Mouse (Mus musculus) ES-Bruce4 (cell line): ENCODE results near the gene Kif26b. TPM values are rescaled to one million over a fixed set of nuclear protein-coding genes. Genes with fewer than 3 reads are reported as not detected.

ENCODE experiments used
- H3K27ac ChIP-seq: 2 replicates; pipeline ENCODE4 v1.5.1; 2012; ENCODE audit warnings: low read length, inconsistent platforms; ENCODE audit not compliant: insufficient read depth
- H3K27me3 ChIP-seq: 2 replicates; pipeline ENCODE4 v1.6.1; 2012; ENCODE audit warnings: mild to moderate bottlenecking, low read length, inconsistent platforms; ENCODE audit not compliant: control insufficient read depth, poor library complexity, insufficient read depth, severe bottlenecking
- H3K36me3 ChIP-seq: 2 replicates; pipeline ENCODE4 v1.6.1; 2012; ENCODE audit warnings: inconsistent platforms, mild to moderate bottlenecking, low read length, moderate library complexity; ENCODE audit not compliant: control insufficient read depth, poor library complexity, insufficient read depth, severe bottlenecking
- H3K4me1 ChIP-seq: one replicate; pipeline ENCODE4 v1.8.1; 2011; ENCODE audit warnings: low read length; ENCODE audit not compliant: control insufficient read depth, insufficient read depth
- H3K4me3 ChIP-seq: 2 replicates; pipeline ENCODE4 v1.5.1; 2011; ENCODE audit warnings: low read depth, mild to moderate bottlenecking, low read length
- H3K9ac ChIP-seq: 2 replicates; pipeline ENCODE4 v1.6.1; 2012; ENCODE audit warnings: low read depth, mild to moderate bottlenecking, inconsistent platforms; ENCODE audit not compliant: poor library complexity, severe bottlenecking
- H3K9me3 ChIP-seq: replicated peaks from 2 replicates; pipeline ENCODE4 v1.6.1; 2012; ENCODE audit warnings: mild to moderate bottlenecking, low read length, inconsistent platforms; ENCODE audit not compliant: control insufficient read depth, poor library complexity, insufficient read depth, severe bottlenecking
- CTCF ChIP-seq: IDR thresholded peaks from one replicate; pipeline ENCODE4 v1.8.1; 2011; ENCODE audit warnings: low read depth, low read length
- EP300 ChIP-seq: IDR thresholded peaks from 2 replicates; pipeline ENCODE4 v1.6.1; 2011; ENCODE audit warnings: low read depth, low read length; ENCODE audit not compliant: insufficient read depth
- POLR2A ChIP-seq: IDR thresholded peaks from one replicate; pipeline ENCODE4 v1.8.1; 2011; ENCODE audit warnings: low read length; ENCODE audit not compliant: insufficient read depth
- polyA plus RNA-seq: library from polyadenylated mRNA; stranded (reverse); fragments of >200 nt; gene quantifications from 2 replicates; pipeline ENCODE4 v1.2.4, GENCODE M21; 2011; ENCODE audit warnings: low read depth; ENCODE audit not compliant: missing spikeins, insufficient read depth, insufficient read length

Kif26b gene
- polyA plus RNA-seq, 1 experiment: 0.31 TPM

DNA sequence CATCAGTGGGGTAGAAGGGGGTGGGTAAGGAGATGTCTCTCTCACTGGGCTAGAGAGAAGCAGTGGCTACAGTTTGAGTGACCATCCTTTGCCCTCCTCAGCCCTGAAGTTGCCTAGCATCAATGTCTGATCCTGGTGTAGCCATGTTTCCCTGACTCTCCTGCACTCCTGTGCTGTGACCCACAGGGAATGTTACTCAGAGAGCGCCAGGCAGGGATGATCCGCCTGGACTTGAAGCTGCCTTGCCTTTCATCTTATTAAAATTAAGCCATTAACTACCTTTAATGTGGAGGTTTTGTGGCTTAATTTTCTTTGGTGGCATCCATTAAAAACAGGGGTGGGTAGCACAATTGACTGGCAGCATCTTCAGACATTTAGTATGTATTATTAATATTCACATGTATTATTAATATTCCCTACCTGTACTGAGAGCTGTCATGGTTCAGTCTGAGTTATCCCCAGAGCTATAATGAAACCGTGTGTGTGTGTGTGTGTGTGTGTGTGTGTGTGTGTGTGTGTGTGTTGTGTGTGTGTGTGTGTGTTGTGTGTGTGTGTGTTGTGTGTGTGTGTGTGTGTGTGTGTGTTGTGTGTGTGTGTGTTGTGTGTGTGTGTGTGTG is 233.3 kb downstream of the Kif26b start:
- no peak overlapping the region for H3K9ac ChIP-seq
- no peaks in the 10 kb centered on the region for H3K4me1 ChIP-seq
- H3K36me3 ChIP-seq: no peaks in the 10 kb centered on the region
- no peaks in the 10 kb centered on the region for H3K9me3 ChIP-seq
- TF ChIP-seq EP300 (no peak), CTCF (no peak), POLR2A (no peak)
- no peak overlapping the region for H3K4me3 ChIP-seq
- H3K27me3 ChIP-seq: no peaks in the 10 kb centered on the region
- H3K27ac ChIP-seq: no peak overlapping the region

DNA sequence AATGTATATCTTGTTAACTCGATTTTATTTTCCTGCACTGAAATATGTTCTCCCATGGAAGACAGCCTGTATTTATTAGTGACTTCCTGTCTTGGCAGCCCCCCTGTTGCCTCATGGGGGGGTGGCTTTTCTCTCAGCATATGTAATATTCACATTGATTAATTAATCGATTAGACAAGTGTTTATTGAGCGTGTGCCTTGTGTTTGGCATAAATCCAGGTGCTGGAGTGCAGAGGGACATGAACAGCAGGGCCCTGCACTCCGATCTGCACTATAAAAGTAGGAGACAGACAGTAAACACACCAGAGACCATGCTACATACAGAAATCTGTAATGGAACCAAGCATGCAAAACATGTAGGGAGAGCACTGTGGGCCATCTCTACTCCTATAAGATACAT is 236.0 kb downstream of the Kif26b start:
- Histone ChIP-seq H3K27me3 (no peaks in the 10 kb centered on the region), H3K9me3 (no peaks in the 10 kb centered on the region), H3K27ac (no peak overlapping the region), H3K9ac (no peak overlapping the region), H3K4me3 (no peak overlapping the region), H3K4me1 (no peaks in the 10 kb centered on the region), H3K36me3 (no peaks in the 10 kb centered on the region)
- TF ChIP-seq POLR2A (no peak), EP300 (no peak), CTCF (no peak)

DNA sequence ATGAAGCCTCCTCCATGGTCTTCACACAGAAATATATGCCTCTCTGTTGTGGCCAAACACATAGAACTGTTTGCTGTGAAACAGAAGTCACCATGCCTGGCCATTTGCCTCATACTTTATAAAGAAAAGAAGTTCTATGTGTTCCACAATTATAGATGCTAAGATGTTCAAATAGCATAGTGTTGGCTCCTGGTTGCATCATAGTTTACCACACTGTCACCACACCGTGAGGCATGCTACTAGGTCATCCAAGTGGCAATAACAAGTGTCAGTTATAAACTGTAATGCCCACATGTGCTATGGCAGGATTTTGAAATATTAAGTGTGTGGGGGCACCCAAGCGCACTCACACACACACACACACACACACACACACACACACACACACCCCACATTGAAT is 236.7 kb downstream of the Kif26b start:
- Histone ChIP-seq H3K4me3 (no peak overlapping the region), H3K36me3 (no peaks in the 10 kb centered on the region), H3K27me3 (no peaks in the 10 kb centered on the region), H3K27ac (no peak overlapping the region), H3K9ac (no peak overlapping the region), H3K4me1 (no peaks in the 10 kb centered on the region), H3K9me3 (no peaks in the 10 kb centered on the region)
- no peak for TF ChIP-seq POLR2A
- TF ChIP-seq EP300: no peak
- TF ChIP-seq CTCF: no peak

DNA sequence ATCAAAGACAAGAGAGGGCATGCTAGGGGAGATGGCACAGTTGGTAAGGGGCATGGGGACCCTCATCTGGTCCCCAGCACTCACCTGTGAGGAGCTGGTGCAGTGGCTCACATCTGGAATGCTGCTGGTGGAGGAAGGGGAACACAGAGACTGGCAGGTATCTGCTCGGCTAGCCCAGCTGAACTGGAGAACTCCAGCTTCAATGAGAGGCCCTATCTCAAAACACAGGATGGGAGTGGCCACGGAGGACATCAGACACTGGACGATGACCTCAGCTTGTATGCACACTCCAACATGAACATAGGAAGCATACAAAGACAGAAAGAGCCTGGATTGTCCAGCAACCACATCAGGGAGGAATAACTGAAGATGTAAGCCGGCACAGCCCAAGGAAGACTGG is 240.1 kb downstream of the Kif26b start:
- H3K27me3 ChIP-seq: no peaks in the 10 kb centered on the region
- no peaks in the 10 kb centered on the region for H3K9me3 ChIP-seq
- H3K4me3 ChIP-seq: no peak overlapping the region
- H3K36me3 ChIP-seq: no peaks in the 10 kb centered on the region
- H3K4me1 ChIP-seq: no peaks in the 10 kb centered on the region
- H3K27ac ChIP-seq: no peak overlapping the region
- TF ChIP-seq CTCF: no peak
- no peak overlapping the region for H3K9ac ChIP-seq

DNA sequence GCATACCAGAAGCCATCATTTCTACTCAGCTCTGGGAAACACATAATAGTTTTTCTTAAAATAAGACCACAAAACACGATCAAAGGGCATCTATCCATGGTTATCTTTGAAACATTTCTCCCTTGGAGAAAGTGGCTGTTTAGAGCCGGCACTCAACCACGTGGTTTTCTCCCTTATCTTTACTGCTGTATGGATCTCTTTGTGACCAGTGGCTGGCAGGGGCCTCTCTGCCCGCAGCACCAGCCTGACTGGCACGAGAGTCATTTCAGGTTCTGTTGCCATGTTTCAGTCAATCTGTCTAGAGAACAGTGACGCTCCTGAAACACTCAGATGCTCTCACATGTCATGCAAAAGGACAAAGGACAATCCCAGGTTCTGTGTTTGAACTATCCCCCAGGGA is 241.1 kb downstream of the Kif26b start:
- no peak overlapping the region for H3K4me3 ChIP-seq
- no peaks in the 10 kb centered on the region for H3K36me3 ChIP-seq
- no peak overlapping the region for H3K9ac ChIP-seq
- TF ChIP-seq POLR2A: no peak
- TF ChIP-seq CTCF: no peak
- TF ChIP-seq EP300: no peak
- no peak overlapping the region for H3K27ac ChIP-seq
- H3K4me1 ChIP-seq: no peaks in the 10 kb centered on the region
- H3K27me3 ChIP-seq: no peaks in the 10 kb centered on the region; the same call in 1 of the 2 replicates
- H3K9me3 ChIP-seq: no peaks in the 10 kb centered on the region

DNA sequence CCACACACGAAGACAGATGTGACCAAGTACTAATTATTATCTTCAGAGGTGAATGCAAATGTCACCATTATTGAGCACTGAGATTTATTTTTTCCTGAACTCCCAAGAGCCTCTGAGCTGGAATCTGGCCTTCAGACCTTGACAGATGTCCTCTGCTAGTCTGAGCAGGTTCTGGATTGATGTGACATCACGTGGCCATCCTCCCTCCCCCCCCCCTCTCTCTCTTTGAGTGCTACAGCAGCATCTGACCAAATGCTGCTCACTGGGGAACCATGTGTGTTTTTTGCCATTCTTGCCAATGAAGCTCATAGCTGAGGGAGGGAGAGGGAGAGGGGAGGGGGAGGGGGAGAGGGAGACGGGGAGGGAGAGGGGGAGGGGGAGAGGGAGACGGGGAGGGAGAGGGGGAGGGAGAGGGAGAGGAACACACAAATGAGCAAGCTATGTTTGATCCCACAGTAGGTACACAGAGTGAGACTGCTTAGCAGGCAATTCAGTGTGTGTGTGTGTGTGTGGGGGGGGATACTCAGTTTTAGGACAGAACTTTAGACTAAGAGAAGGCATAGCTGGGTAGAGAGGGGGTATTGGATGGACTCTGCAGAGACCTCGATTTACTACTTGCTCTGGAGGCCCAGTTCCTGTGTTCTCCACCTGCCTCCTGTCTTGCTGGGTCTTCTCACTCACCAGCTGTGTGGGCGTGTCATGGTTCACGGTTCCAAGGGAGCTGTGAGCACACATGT is 241.9 kb downstream of the Kif26b start:
- H3K27me3 ChIP-seq: no peaks in the 10 kb centered on the region; the same call in 1 of the 2 replicates
- H3K27ac ChIP-seq: no peak overlapping the region
- H3K9ac ChIP-seq: no peak overlapping the region
- H3K36me3 ChIP-seq: no peaks in the 10 kb centered on the region
- H3K4me1 ChIP-seq: no peaks in the 10 kb centered on the region
- no peak for TF ChIP-seq EP300
- TF ChIP-seq CTCF: no peak
- H3K4me3 ChIP-seq: no peak overlapping the region
- H3K9me3 ChIP-seq: no peaks in the 10 kb centered on the region
